Mouse (Mus musculus) C2C12 (cell line): Measurements from ENCODE around the gene Pclaf.

Source experiments
- CEBPB ChIP-seq: IDR thresholded peaks from one replicate; pipeline ENCODE4 v1.6.1; 2011; ENCODE audit warnings: low read depth, mild to moderate bottlenecking, control low read depth, moderate library complexity
- CTCF ChIP-seq: IDR thresholded peaks from one replicate; pipeline ENCODE4 v1.5.1; 2011; ENCODE audit not compliant: control insufficient read depth, insufficient read depth, insufficient read length
- FOSL1 ChIP-seq: IDR thresholded peaks from one replicate; pipeline ENCODE4 v1.8.0; 2011; ENCODE audit warnings: mild to moderate bottlenecking, low read length; ENCODE audit not compliant: poor library complexity, insufficient read depth, severe bottlenecking
- MYOD1 ChIP-seq: IDR thresholded peaks from one replicate; pipeline ENCODE4 v1.6.1; 2011; ENCODE audit warnings: low read depth; ENCODE audit not compliant: control insufficient read depth, insufficient read length
- USF1 ChIP-seq: IDR thresholded peaks from one replicate; pipeline ENCODE4 v1.6.1; 2011; ENCODE audit warnings: low read depth, mild to moderate bottlenecking, control low read depth, moderate library complexity

- TF ChIP-seq FOSL1 (no peak), CTCF (no peak), CEBPB (no peak), MYOD1 (no peak), USF1 (no peak)
These were observed 61.1 kb downstream of the Pclaf start for GRCm38 (mm10) chr9:65951082-65951587.
